Mouse (Mus musculus): Measurements from ENCODE around the gene Ncdn.

GRCm38 (mm10) chr4:126739966-126740676, 13.1 kb downstream of the Ncdn start:
- no peak for TF ChIP-seq CEBPB (IDR thresholded peaks at IDR 0.05; ENCODE audit: insufficient read depth, poor library complexity, severe bottlenecking)
- TF ChIP-seq TCF3 (IDR thresholded peaks at IDR 0.05; ENCODE audit: insufficient read length, low read depth) = no peak
- no peak for TF ChIP-seq SRF (IDR thresholded peaks at IDR 0.05; ENCODE audit: control insufficient read depth, insufficient read length, low read depth)
- TF ChIP-seq MAX (IDR thresholded peaks at IDR 0.05; ENCODE audit: low read depth) = no peak
- TF ChIP-seq POLR2A (IDR thresholded peaks at IDR 0.05; ENCODE audit: insufficient read length, low read depth) = no peak
- TF ChIP-seq USF1 (IDR thresholded peaks at IDR 0.05; ENCODE audit: low read depth) = no peak
- TF ChIP-seq POLR2AphosphoS2 (IDR thresholded peaks at IDR 0.05; ENCODE audit: insufficient read length, low read depth) = no peak
- no peak for TF ChIP-seq REST (IDR thresholded peaks at IDR 0.05; ENCODE audit: insufficient read depth, insufficient read length)
